Mouse (Mus musculus): ENCODE results near the gene Adcy4. TPM values are rescaled to one million over a fixed set of nuclear protein-coding genes. Genes with fewer than 3 reads are reported as not detected.

The Adcy4 gene
- polyA plus RNA-seq, 1 experiment from 2014 or later: 8.9 TPM

DNA sequence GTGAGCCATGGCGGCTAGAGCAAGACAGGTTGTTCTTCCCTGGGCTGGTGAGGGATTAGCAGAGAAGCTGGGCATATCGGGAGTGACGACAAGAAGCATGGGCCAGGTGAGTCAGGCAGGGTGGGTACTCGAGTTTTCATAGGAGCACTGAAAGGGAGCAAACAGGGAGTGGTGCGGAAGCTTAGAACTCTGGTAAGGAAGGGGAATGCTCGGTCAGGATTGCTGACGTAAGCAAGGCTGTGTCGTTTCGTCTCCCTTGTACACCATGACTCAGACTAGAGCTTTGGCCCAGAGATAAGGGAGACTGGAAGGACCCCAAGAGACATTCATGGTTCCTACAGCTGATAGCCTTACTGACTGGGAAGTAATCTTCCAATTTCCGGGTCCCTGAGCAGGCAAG lies 50.0 kb downstream of the Adcy4 start:
- 85% methylated on average over 10 of the region's 10 CpGs for WGBS
- no peak overlapping the region for H3K4me3 ChIP-seq (ENCODE audit: low read depth, low read length)
- H3K9me3 ChIP-seq (ENCODE audit: control insufficient read depth, low read length): no peaks in the 10 kb centered on the region
- no peak overlapping the region for H3K27ac ChIP-seq (ENCODE audit: low read depth, low read length)
- no peaks in the 10 kb centered on the region for H3K4me1 ChIP-seq (ENCODE audit: control insufficient read depth, insufficient read depth, low read length)
- DNase-seq (ENCODE audit: low spot score): no peak
- H3K4me2 ChIP-seq (ENCODE audit: low read depth): no peak overlapping the region
- H3K9ac ChIP-seq (ENCODE audit: low read length): no peak overlapping the region
- no peak for ATAC-seq (ENCODE audit: insufficient read depth, low FRiP score, low TSS enrichment)
- H3K36me3 ChIP-seq (ENCODE audit: control insufficient read depth, insufficient read depth, low read length): no peaks in the 10 kb centered on the region
- no peaks in the 10 kb centered on the region for H3K27me3 ChIP-seq (ENCODE audit: control insufficient read depth, insufficient read depth, low read length)

GRCm38 (mm10) chr14:55730531-55731032 lies 53.3 kb downstream of the Adcy4 start:
- 91% methylated on average over 7 of the region's 7 CpGs for WGBS
- no peak overlapping the region for H3K4me2 ChIP-seq (ENCODE audit: low read depth)
- DNase-seq (ENCODE audit: low spot score): no peak

GRCm38 (mm10) chr14:55730116-55730515 lies 53.8 kb downstream of the Adcy4 start:
- Histone ChIP-seq H3K4me3 (ENCODE audit: low read depth, low read length) (no peak overlapping the region), H3K4me1 (ENCODE audit: control insufficient read depth, insufficient read depth, low read length) (no peaks in the 10 kb centered on the region), H3K4me2 (ENCODE audit: low read depth) (no peak overlapping the region), H3K27me3 (ENCODE audit: control insufficient read depth, insufficient read depth, low read length) (no peaks in the 10 kb centered on the region), H3K9ac (ENCODE audit: low read length) (no peak overlapping the region), H3K9me3 (ENCODE audit: control insufficient read depth, low read length) (no peaks in the 10 kb centered on the region), H3K27ac (ENCODE audit: low read depth, low read length) (no peak overlapping the region), H3K36me3 (ENCODE audit: control insufficient read depth, insufficient read depth, low read length) (no peaks in the 10 kb centered on the region)
- ATAC-seq (ENCODE audit: insufficient read depth, low FRiP score, low TSS enrichment): no peak
- DNase-seq (ENCODE audit: low spot score): no peak
- WGBS: 84% methylated on average over 7 of the region's 7 CpGs

More at GRCm38 (mm10) chr14:55730531-55731032, 53.3 kb downstream of the Adcy4 start:
- no peak for ATAC-seq (ENCODE audit: insufficient read depth, low FRiP score, low TSS enrichment)
- Histone ChIP-seq H3K27me3 (ENCODE audit: control insufficient read depth, insufficient read depth, low read length) (no peaks in the 10 kb centered on the region), H3K9ac (ENCODE audit: low read length) (no peak overlapping the region), H3K27ac (ENCODE audit: low read depth, low read length) (no peak overlapping the region), H3K36me3 (ENCODE audit: control insufficient read depth, insufficient read depth, low read length) (no peaks in the 10 kb centered on the region), H3K4me3 (ENCODE audit: low read depth, low read length) (no peak overlapping the region), H3K4me1 (ENCODE audit: control insufficient read depth, insufficient read depth, low read length) (no peaks in the 10 kb centered on the region), H3K9me3 (ENCODE audit: control insufficient read depth, low read length) (no peaks in the 10 kb centered on the region)

- WGBS: 75% methylated on average over 8 of the region's 8 CpGs
- H3K4me1 ChIP-seq (ENCODE audit: control insufficient read depth, insufficient read depth, low read length): no peaks in the 10 kb centered on the region
- H3K4me2 ChIP-seq (ENCODE audit: low read depth): no peak overlapping the region
- H3K27me3 ChIP-seq (ENCODE audit: control insufficient read depth, insufficient read depth, low read length): no peaks in the 10 kb centered on the region
- no peak for DNase-seq (ENCODE audit: low spot score)
- no peak overlapping the region for H3K27ac ChIP-seq (ENCODE audit: low read depth, low read length)
- no peak for ATAC-seq (ENCODE audit: insufficient read depth, low FRiP score, low TSS enrichment)
- H3K9me3 ChIP-seq (ENCODE audit: control insufficient read depth, low read length): no peaks in the 10 kb centered on the region
- no peak overlapping the region for H3K4me3 ChIP-seq (ENCODE audit: low read depth, low read length)
- H3K36me3 ChIP-seq (ENCODE audit: control insufficient read depth, insufficient read depth, low read length): no peaks in the 10 kb centered on the region
- no peak overlapping the region for H3K9ac ChIP-seq (ENCODE audit: low read length)
Observed at GRCm38 (mm10) chr14:55727889-55728685, 55.8 kb downstream of the Adcy4 start.

DNA sequence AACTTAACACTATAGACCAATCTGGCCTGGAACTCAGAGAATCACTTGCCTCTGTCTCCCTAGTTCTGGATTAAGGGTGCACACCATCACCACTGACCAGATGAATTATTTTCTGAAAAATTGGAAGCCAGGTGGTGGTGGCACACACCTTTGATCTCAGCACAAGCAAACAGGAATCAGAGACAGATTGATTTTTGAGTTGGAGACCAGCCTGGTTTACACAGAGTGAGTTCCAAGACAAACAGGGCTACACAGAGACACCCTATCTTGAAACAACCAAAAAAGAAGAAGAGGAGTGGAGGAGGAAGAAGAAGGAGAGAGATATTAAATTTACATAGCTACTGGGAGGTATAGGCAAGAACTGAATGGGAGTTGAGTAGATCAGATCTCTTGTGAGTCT lies 57.6 kb downstream of the Adcy4 start:
- Histone ChIP-seq H3K27ac (ENCODE audit: low read depth, low read length) (no peak overlapping the region), H3K4me1 (ENCODE audit: control insufficient read depth, insufficient read depth, low read length) (no peaks in the 10 kb centered on the region), H3K4me2 (ENCODE audit: low read depth) (no peak overlapping the region), H3K36me3 (ENCODE audit: control insufficient read depth, insufficient read depth, low read length) (no peaks in the 10 kb centered on the region), H3K9ac (ENCODE audit: low read length) (no peak overlapping the region), H3K27me3 (ENCODE audit: control insufficient read depth, insufficient read depth, low read length) (no peaks in the 10 kb centered on the region), H3K9me3 (ENCODE audit: control insufficient read depth, low read length) (no peaks in the 10 kb centered on the region), H3K4me3 (ENCODE audit: low read depth, low read length) (no peak overlapping the region)
- no peak for ATAC-seq (ENCODE audit: insufficient read depth, low FRiP score, low TSS enrichment)
- DNase-seq (ENCODE audit: low spot score): no peak

GRCm38 (mm10) chr14:55724411-55724871 lies 59.5 kb downstream of the Adcy4 start:
- Histone ChIP-seq H3K4me3 (ENCODE audit: low read depth, low read length) (no peak overlapping the region), H3K9ac (ENCODE audit: low read length) (no peak overlapping the region), H3K4me1 (ENCODE audit: control insufficient read depth, insufficient read depth, low read length) (no peaks in the 10 kb centered on the region), H3K27me3 (ENCODE audit: control insufficient read depth, insufficient read depth, low read length) (no peaks in the 10 kb centered on the region), H3K36me3 (ENCODE audit: control insufficient read depth, insufficient read depth, low read length) (no peaks in the 10 kb centered on the region), H3K9me3 (ENCODE audit: control insufficient read depth, low read length) (no peaks in the 10 kb centered on the region), H3K27ac (ENCODE audit: low read depth, low read length) (no peak overlapping the region), H3K4me2 (ENCODE audit: low read depth) (no peak overlapping the region)
- no peak for ATAC-seq (ENCODE audit: insufficient read depth, low FRiP score, low TSS enrichment)
- no peak for DNase-seq (ENCODE audit: low spot score)
- 69% methylated on average over 8 of the region's 8 CpGs for WGBS

GRCm38 (mm10) chr14:55723433-55723832 lies 60.5 kb downstream of the Adcy4 start:
- Histone ChIP-seq H3K4me2 (ENCODE audit: low read depth) (no peak overlapping the region), H3K9ac (ENCODE audit: low read length) (no peak overlapping the region), H3K9me3 (ENCODE audit: control insufficient read depth, low read length) (no peaks in the 10 kb centered on the region), H3K4me1 (ENCODE audit: control insufficient read depth, insufficient read depth, low read length) (no peaks in the 10 kb centered on the region), H3K36me3 (ENCODE audit: control insufficient read depth, insufficient read depth, low read length) (no peaks in the 10 kb centered on the region), H3K27ac (ENCODE audit: low read depth, low read length) (no peak overlapping the region), H3K4me3 (ENCODE audit: low read depth, low read length) (no peak overlapping the region), H3K27me3 (ENCODE audit: control insufficient read depth, insufficient read depth, low read length) (no peaks in the 10 kb centered on the region)
- DNase-seq (ENCODE audit: low spot score) (no peak), ATAC-seq (ENCODE audit: insufficient read depth, low FRiP score, low TSS enrichment) (no peak)
- 94% methylated on average over 7 of the region's 7 CpGs for WGBS

- H3K4me2 ChIP-seq (ENCODE audit: low read depth): peak overlapping the region; percentile 46
- no peaks in the 10 kb centered on the region for H3K9me3 ChIP-seq (ENCODE audit: control insufficient read depth, low read length)
- peak overlapping the region; percentile 81 for H3K9ac ChIP-seq (ENCODE audit: low read length)
- H3K27ac ChIP-seq (ENCODE audit: low read depth, low read length): no peak overlapping the region
- 45% methylated on average over 8 of the region's 8 CpGs for WGBS
- peak overlapping the region; percentile 55; the same call in 1 of the 2 replicates for H3K4me3 ChIP-seq (ENCODE audit: low read depth, low read length)
- H3K4me1 ChIP-seq (ENCODE audit: control insufficient read depth, insufficient read depth, low read length): no peaks in the 10 kb centered on the region
- 0 out of 2 replicates have a peak, but pooled peaks cover under 1% of the 10 kb centered on the region for H3K36me3 ChIP-seq (ENCODE audit: control insufficient read depth, insufficient read depth, low read length)
- DNase-seq (ENCODE audit: low spot score) (no peak), ATAC-seq (ENCODE audit: insufficient read depth, low FRiP score, low TSS enrichment) (no peak; the same call in 1 of the 2 replicates)
- no peaks in the 10 kb centered on the region for H3K27me3 ChIP-seq (ENCODE audit: control insufficient read depth, insufficient read depth, low read length)
Observed at GRCm38 (mm10) chr14:55722438-55722945, 61.4 kb downstream of the Adcy4 start.

Data from neural tube, embryonic 11.5 days (tissue).